Mouse (Mus musculus) liver, embryonic 11.5 days (tissue): ENCODE data around the gene Pdgfra. TPM values are rescaled to one million over a fixed set of nuclear protein-coding genes. Genes with fewer than 3 reads are reported as not detected.

ENCODE experiments used
- ATAC-seq: fragments of 200-750 bp; cut with Nextera tagmentation; replicated peaks from 2 replicates; pipeline ENCODE4 v1.8.0; 2017; ENCODE audit warnings: moderate number of reproducible peaks, mild to moderate bottlenecking, moderate TSS enrichment, moderate library complexity; ENCODE audit not compliant: low FRiP score
- DNase-seq: peaks from one replicate; pipeline ENCODE4 v3.0.0-alpha.2; 2017; ENCODE audit warnings: low spot score
- H3K27ac ChIP-seq: fragments of 300-500 bp; sonication (generic); 2 replicates; pipeline ENCODE4 v1.5.1; 2014; ENCODE audit warnings: mild to moderate bottlenecking, low read depth, low read length, control low read depth
- H3K27me3 ChIP-seq: fragments of 300-500 bp; sonication (generic); replicated peaks from 2 replicates; pipeline ENCODE4 v1.6.1; 2014; ENCODE audit warnings: low read length, mixed read lengths; ENCODE audit not compliant: control insufficient read depth, insufficient read depth
- H3K36me3 ChIP-seq: fragments of 300-500 bp; sonication (generic); 2 replicates; pipeline ENCODE4 v1.6.1; 2014; ENCODE audit warnings: mild to moderate bottlenecking, low read length, moderate library complexity, mixed read lengths; ENCODE audit not compliant: control insufficient read depth, insufficient read depth
- H3K4me1 ChIP-seq: fragments of 300-500 bp; sonication (generic); replicated peaks from 2 replicates; pipeline ENCODE4 v1.6.1; 2014; ENCODE audit warnings: low read length, mixed read lengths; ENCODE audit not compliant: control insufficient read depth, insufficient read depth
- H3K4me2 ChIP-seq: fragments of 300-500 bp; sonication (generic); 2 replicates; pipeline ENCODE4 v1.6.1; 2014; ENCODE audit warnings: mild to moderate bottlenecking, control low read depth, moderate library complexity
- H3K4me3 ChIP-seq: fragments of 300-500 bp; sonication (generic); 2 replicates; pipeline ENCODE4 v1.5.1; 2014; ENCODE audit warnings: low read depth, low read length, control low read depth
- H3K9ac ChIP-seq: fragments of 300-500 bp; sonication (generic); 2 replicates; pipeline ENCODE4 v1.6.1; 2014; ENCODE audit warnings: low read depth, low read length, control low read depth
- H3K9me3 ChIP-seq: fragments of 300-500 bp; sonication (generic); 2 replicates; pipeline ENCODE4 v1.6.1; 2016; ENCODE audit warnings: low read length, inconsistent platforms, mixed read lengths; ENCODE audit not compliant: control insufficient read depth
- WGBS: fragments of 180-500 bp; shearing (Covaris S2); extraction: QIAGEN DNeasy Blood & Tissue Kit; methylation state at CpG from one replicate; pipeline ENCODE4 v1.1.7; 2014; 5-methylcytosine and 5-hydroxymethylcytosine counted together
- polyA plus RNA-seq: library from polyadenylated mRNA; unstranded; fragments of >200 nt; fragmentation: Nextera tagmentation; extraction: Ambion mirVana; gene quantifications from 2 replicates; pipeline ENCODE4 v1.2.1, GENCODE M21; 2014

The Pdgfra gene
- polyA plus RNA-seq, 1 experiment from 2014 or later = 21.9 TPM

DNA sequence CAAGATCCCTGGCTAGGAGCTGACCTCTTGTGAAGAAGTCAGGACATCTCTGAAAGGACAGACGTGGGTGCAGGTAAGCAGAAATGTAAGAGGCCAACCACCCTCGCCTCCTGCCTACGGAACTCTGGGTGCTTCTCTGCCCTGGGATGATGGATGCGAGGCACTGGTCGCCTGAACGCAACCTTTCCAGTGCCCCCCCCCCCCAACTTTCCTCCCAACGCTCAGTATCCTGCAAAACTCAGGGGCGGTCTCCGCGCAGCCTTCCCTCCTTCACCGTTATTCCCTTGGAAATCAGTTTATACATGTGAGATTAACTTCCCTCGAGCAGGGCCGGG is 1.5 kb downstream of the Pdgfra start:
- peak overlapping the region; percentile 56 for H3K4me2 ChIP-seq
- H3K9me3 ChIP-seq = no peaks in the 10 kb centered on the region
- peak overlapping the region; percentile 52 for H3K4me3 ChIP-seq
- WGBS = 0% methylated on average over 13 of the region's 13 CpGs
- peaks cover 80% of the 10 kb centered on the region for H3K27me3 ChIP-seq
- H3K36me3 ChIP-seq = no peaks in the 10 kb centered on the region
- no peaks in the 10 kb centered on the region; the same call in none of the 2 replicates for H3K4me1 ChIP-seq
- no peak for ATAC-seq
- peak overlapping the region; percentile 66 for H3K9ac ChIP-seq
- peak; percentile 46 for DNase-seq
- H3K27ac ChIP-seq = peak overlapping the region; percentile 81

DNA sequence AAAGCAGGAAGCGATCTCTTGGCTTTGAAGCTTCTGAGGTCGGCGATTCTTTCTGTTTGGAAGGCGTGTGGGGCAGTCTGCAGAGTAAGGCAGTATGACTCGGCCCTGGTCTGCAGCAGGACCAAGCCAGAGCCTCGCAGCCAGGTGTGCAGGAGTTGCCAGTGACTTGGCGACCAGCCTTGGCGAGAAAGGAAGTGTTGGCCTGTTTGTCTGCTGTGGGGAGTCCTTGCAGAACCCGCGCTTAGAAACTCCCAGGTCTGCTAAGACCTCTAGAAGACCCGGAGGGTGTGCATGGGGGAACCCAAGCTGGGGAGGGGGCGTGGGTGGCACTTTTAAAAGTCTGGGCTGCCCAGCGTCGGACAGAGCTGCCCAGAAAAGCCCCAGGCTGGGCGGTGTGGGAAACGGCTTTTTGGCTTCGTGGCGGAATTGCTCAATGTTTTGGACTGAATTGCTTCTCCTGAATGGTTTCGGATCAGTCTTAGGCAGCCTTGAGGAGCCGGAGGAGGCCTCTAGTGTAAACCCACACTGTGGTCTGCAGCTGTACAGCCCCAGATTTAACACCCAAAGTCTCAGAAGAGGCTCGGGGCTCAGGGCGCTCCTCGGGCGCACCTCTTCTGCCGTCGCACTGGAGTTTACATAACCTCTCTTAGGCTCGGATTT is 2.0 kb downstream of the Pdgfra start:
- peak; percentile 51 for DNase-seq
- no peaks in the 10 kb centered on the region for H3K36me3 ChIP-seq
- peak overlapping the region; percentile 56 for H3K4me2 ChIP-seq
- no peaks in the 10 kb centered on the region for H3K9me3 ChIP-seq
- WGBS = 1% methylated on average over 27 of the region's 27 CpGs
- H3K4me3 ChIP-seq = peak overlapping the region; percentile 52
- H3K27ac ChIP-seq = peak overlapping the region; percentile 81
- H3K27me3 ChIP-seq = peaks cover 75% of the 10 kb centered on the region
- ATAC-seq = no peak
- H3K9ac ChIP-seq = peak overlapping the region; percentile 66
- no peaks in the 10 kb centered on the region; the same call in none of the 2 replicates for H3K4me1 ChIP-seq

DNA sequence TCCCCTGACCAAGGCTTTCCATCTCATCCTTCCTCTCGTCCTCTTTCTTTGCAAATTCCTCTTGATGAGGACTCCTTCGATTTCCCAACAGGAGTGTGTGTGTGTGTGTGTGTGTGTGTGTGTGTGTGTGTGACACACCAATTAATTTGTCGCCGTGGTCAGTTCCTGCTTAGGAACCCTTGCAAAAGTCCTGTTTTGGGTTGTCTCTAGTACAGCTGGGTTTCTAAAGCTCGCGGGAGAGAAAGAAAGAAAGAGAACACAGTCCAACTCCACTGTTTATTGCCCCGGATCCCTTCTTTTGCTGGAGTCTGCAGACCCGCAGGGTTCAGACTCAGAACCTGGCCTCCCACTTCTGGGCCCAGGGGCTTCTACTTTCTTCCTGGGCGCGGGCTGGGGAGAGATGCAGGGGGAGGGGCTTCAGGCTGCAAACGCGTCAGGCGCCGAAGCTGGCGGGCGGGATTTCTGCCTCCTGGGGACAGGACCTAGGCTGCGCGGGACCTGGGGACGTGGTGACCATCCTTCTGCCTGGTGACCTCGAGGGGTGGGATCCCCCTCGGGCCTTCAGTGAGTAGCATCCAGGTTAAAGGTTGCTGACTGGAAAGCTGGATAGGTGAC is 2.6 kb downstream of the Pdgfra start:
- WGBS = 0% methylated on average over 21 of the region's 21 CpGs
- Histone ChIP-seq H3K9me3 (no peaks in the 10 kb centered on the region), H3K4me1 (no peaks in the 10 kb centered on the region; the same call in none of the 2 replicates), H3K36me3 (no peaks in the 10 kb centered on the region), H3K4me3 (peak overlapping the region; percentile 52), H3K27ac (peak overlapping the region; percentile 81), H3K4me2 (peak overlapping the region; percentile 56), H3K9ac (peak overlapping the region; percentile 66), H3K27me3 (peaks cover 69% of the 10 kb centered on the region)
- DNase-seq (peak; percentile 59), ATAC-seq (no peak)

DNA sequence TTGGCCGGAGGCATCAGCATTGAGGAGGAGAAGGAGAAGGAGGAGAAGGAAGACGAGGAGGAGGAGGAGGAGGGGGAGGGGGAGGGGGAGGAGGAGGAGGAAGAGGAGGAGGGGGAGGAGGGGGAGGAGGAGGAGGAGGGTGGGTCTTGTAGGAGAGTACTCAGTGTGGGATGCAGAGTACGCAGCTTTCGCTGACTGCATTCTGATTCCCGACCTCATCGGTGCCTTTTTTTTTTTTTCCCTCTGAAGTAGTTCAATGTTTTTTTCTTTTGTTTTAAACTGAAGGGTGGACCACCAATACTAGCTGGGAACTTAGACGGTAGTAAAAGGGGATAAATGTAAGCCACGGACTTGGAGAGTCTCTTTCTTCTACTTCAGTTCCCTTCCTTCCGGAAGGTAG is 3.2 kb downstream of the Pdgfra start:
- under 1% methylated on average over 7 of the region's 9 CpGs for WGBS

DNA sequence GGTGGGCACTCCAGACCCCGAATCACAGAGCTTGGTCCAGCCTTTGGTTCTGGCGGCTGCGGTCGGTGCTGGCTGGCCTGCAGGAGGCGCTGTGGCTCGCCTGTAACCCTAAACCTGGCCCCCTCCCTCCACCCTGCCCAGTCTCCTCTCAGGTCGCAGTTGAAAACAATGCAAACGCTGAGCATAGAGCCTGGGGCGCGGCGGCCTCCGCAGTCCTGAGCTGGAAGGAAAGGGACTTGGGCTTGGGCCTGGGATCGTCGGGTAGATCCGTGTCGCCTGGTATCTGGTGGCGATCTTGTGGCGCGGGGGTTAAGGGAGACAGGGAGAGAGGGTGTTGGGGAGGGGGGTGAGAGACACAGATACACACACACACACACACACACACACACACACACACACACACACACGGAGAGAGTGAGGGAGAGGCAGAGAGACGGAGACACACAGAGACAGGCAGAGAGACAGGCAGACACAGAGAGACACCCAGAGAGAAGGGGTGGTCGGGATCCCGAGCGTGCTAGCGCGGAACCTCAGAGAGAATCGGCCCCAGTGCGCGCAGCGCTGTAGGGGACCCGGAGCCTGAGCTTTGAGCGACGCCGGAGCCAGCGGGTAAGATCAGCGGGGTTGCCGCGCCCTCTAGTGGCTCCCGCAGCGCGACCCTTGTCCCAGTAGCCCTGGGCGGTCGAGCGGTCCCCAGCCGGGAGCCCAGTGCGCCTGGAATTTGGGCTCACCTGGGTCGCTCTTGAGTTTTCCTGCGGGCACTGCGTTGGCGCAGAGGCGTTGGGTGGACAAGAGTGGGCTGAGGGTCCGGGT is 3.9 kb downstream of the Pdgfra start:
- DNase-seq = peak; percentile 77
- Histone ChIP-seq H3K9me3 (no peaks in the 10 kb centered on the region), H3K9ac (peak overlapping the region; percentile 45), H3K4me3 (peak overlapping the region; percentile 52), H3K36me3 (no peaks in the 10 kb centered on the region), H3K4me1 (no peaks in the 10 kb centered on the region; the same call in 1 of the 2 replicates), H3K4me2 (peak overlapping the region; percentile 76), H3K27ac (peak overlapping the region; percentile 56), H3K27me3 (peaks cover 57% of the 10 kb centered on the region)
- 0% methylated on average over 51 of the region's 52 CpGs for WGBS
- peak; percentile 84 for ATAC-seq

More for the DNA sequence above, 3.2 kb downstream of the Pdgfra start:
- peak overlapping the region; percentile 52 for H3K4me3 ChIP-seq
- peak overlapping the region; percentile 81 for H3K27ac ChIP-seq
- no peaks in the 10 kb centered on the region for H3K36me3 ChIP-seq
- ATAC-seq = no peak
- no peaks in the 10 kb centered on the region; the same call in 1 of the 2 replicates for H3K4me1 ChIP-seq
- H3K4me2 ChIP-seq = peak overlapping the region; percentile 76
- no peak for DNase-seq
- peak overlapping the region; percentile 45 for H3K9ac ChIP-seq
- peaks cover 64% of the 10 kb centered on the region for H3K27me3 ChIP-seq
- no peaks in the 10 kb centered on the region for H3K9me3 ChIP-seq

DNA sequence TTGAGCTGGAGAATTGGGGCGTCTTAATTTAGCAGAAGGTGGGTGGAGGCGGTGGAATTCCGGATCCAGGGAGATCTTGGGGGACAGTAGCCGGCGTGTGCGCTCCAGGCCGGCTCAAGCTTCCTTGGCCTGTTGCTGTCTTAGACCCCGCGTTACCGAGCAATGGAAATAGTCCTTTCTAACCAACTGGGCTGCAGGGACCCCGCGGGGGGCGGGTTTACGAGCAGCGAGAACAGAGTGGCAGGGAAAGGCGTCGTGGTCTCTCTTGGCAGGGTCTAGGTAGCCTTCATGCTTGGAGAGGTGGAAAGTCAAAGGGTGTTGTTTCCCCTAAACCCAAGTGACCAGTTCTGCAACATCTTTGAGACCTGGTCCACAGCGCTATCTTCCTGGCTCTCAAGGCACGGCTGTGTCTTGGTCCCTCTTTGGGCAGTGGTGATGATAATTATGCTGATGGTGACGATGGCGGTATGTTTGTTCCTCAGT is 4.5 kb downstream of the Pdgfra start:
- peak overlapping the region; percentile 56; the same call in 1 of the 2 replicates for H3K27ac ChIP-seq
- no peaks in the 10 kb centered on the region for H3K9me3 ChIP-seq
- no peaks in the 10 kb centered on the region; the same call in 1 of the 2 replicates for H3K4me1 ChIP-seq
- DNase-seq (peak; percentile 64), ATAC-seq (peak; percentile 22; the same call in 1 of the 2 replicates)
- peak overlapping the region; percentile 45 for H3K9ac ChIP-seq
- peak overlapping the region; percentile 52 for H3K4me3 ChIP-seq
- under 1% methylated on average over 21 of the region's 21 CpGs for WGBS
- no peaks in the 10 kb centered on the region for H3K36me3 ChIP-seq
- H3K27me3 ChIP-seq = peaks cover 50% of the 10 kb centered on the region
- peak overlapping the region; percentile 76 for H3K4me2 ChIP-seq

DNA sequence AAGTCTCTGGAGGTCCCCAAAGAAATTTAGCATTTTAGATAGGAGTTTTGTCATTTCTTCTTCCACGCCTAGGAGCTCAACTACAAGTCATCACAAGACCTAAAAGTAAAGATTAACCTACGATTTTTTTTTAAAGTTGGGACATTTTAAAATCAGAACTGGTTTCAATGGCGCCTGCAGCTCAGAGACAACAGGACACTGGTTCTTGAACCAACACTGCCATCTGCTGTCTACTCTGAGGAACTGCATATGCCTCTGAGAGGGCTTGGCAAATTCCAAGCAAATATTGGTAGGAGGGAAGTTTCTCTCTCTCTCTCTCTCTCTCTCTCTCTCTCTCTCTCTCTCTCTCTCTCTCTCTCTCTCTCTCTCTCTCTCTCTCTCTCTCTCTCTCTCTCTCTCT is 4.9 kb downstream of the Pdgfra start:
- H3K27ac ChIP-seq = no peak overlapping the region
- WGBS = 1% methylated on average over 3 of the region's 3 CpGs
- H3K4me2 ChIP-seq = peak overlapping the region; percentile 76
- no peaks in the 10 kb centered on the region; the same call in 1 of the 2 replicates for H3K4me1 ChIP-seq
- H3K9me3 ChIP-seq = no peaks in the 10 kb centered on the region
- H3K27me3 ChIP-seq = peaks cover 46% of the 10 kb centered on the region
- H3K9ac ChIP-seq = no peak overlapping the region
- DNase-seq (no peak), ATAC-seq (no peak)
- H3K4me3 ChIP-seq = peak overlapping the region; percentile 52
- no peaks in the 10 kb centered on the region for H3K36me3 ChIP-seq

DNA sequence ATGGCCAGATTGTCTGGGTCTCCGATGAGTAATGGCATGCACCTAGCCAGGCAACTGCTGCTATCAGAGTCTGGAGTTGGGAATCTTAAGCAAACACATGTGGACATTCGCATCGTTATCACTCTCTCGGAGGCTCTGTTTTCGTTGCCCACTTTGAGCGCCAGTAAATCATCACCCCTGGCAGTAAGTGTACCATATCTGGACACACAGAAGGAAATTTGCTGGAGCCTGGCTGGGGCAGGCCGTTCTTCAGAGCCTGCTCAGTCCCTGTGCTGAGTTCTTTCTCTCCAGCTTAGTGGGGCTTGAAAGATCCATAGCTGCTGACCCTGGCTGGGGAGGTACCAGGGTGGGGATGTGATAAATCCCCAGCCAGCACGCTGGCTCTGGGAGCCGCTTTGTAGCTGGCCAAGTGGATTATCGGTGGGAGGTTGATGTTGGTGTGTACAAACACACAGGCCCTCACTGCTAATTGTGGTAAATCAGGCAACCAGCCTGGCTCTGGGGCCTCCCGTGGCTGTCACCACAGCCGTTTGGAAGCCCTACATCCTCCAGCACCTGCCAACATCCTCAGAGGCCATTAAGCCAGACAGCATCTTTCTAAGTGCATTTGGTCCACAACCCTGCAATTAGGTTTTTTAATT is 8.6 kb downstream of the Pdgfra start:
- DNase-seq = no peak
- Histone ChIP-seq H3K4me1 (no peaks in the 10 kb centered on the region), H3K4me3 (no peak overlapping the region), H3K9me3 (no peaks in the 10 kb centered on the region), H3K9ac (no peak overlapping the region), H3K36me3 (no peaks in the 10 kb centered on the region), H3K4me2 (no peak overlapping the region), H3K27me3 (peaks cover 11% of the 10 kb centered on the region), H3K27ac (no peak overlapping the region)
- no peak for ATAC-seq
- 48% methylated on average over 12 of the region's 12 CpGs for WGBS
